Mouse (Mus musculus): ENCODE results near the gene Ndufs1.

Gene Ndufs1

DNA sequence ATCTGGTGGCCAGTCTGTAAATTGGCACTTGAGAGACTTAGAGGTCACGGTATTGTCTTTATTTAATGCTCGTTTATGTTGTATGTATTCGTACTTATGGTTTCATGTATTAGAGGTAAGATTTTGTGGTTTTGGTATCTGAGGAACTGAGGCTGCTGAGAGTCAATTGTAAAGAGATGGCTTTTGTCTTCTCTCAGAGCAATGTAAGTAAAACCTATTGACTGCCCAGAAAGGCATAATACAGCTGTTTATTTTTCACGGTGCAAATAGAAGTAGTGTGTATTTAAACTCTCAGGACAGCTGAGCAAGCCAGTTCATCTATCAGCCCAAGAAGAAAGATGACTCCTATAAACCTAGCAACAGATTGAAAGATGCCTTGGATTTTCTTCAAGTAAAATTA lies 61.5 kb downstream of the Ndufs1 start:
- no peak for DNase-seq

DNA sequence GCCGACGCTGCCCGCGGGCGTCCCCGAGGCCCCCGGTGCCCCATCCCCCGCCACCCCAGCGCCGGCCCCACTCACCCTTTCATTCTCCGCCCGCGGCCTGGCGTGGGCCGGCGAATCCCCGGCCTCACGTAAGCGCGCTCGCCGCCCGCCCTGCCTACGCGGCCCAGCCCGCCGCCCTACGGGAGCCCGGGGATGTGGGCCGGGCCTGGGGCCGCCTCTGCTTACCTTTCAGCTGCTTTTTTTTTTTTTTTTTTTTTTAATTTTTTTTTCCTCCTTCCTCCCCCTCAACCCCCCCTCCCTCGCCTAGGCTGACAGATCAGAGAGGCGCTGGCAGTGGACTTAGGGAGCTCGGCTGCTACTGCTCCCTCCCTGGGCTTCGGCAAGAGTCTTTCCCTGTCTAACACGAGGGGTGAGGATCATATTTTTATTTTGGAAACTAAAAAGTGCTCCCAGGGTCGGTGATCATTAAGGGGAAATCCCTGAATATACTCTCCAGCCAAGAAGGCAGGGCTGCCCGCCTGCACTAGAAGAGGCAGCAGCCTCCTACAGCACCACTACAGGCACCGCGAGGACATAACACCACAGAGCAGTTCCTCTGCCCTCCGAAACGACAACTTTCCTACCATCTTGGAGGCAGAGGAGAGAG lies 62.4 kb downstream of the Ndufs1 start, which contains the start of gene Ino80d:
TSS of gene Ino80d (minus strand) at position 532 of the 646 bp plus-strand sequence.
- DNase-seq: peak; percentile 87

- peak; percentile 36 for DNase-seq
Measured at GRCm38 (mm10) chr1:63113274-63114135, 63.1 kb downstream of the Ndufs1 start.

GRCm38 (mm10) chr1:63112865-63113261 lies 63.8 kb downstream of the Ndufs1 start:
- DNase-seq: peak; percentile 84

DNA sequence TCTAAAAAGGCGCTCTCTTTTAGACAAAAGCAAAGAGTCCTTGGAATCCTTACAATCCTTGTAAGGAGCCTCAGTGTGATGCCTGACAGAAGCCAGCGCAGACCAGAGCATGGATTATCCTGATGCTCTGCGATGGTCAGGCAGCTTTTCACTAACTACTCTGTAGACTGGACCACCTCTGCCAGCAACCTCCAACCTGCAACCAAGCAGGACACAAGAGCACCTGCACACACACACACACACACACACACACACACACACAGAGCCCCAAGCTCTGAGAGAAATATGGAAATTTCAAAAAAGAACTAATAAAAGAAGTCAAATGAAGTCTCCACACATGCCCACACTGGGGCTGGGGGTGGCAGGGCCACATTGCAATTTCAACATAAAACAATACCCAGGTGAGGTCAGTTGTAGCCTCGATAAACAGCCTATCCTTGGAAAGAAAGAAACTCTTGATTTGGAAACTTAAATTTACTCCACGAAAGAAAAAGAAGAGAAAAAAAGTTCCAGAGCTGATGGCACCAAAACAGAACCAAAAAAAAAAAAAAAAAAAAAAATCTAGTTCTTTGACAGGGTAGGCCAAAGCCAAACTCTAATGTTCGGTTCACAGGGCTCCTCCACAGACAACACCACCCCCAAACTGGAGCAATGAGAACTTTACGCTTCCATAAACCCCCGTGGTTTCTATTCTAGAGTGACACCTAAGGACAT lies 64.3 kb downstream of the Ndufs1 start:
- no peak for DNase-seq

DNA sequence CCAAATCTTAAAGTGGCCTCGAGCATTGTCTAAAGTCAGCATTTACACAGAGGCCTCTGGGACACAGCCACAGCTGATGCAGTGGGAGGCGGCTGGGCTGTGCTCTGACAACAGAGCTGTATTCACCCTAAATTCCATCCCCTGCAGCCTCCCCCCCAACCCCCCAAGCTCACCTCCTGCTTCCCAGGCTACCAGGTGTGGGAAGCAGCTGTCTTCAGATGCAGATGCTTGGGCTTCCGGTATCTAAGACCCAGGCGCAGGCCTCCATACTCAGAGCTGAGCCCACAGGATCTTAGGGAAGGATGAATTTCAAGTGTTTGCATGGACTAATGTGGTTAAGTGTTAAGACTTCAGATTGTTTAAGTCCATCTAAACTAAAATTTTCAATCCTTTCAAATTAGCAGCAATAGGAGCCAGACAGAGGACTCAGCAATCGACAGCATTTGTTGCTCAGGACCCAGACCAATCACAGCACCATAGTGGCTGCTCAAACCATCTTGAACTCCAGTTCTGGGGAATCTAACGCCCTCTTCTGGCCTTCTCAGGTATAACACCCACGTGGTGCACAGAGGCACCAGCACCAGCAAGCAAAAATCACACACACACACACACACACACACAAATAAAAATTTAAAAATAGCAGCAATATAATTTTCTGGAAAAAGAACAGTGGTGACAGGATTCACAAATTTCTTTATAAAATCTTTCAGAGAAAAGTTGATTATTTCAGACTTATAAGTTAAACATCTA lies 65.9 kb downstream of the Ndufs1 start:
- no peak for DNase-seq

- DNase-seq: no peak
Measured at GRCm38 (mm10) chr1:63107614-63108327, 68.9 kb downstream of the Ndufs1 start.

GRCm38 (mm10) chr1:63102758-63103451 lies 73.7 kb downstream of the Ndufs1 start:
- no peak for DNase-seq

DNA sequence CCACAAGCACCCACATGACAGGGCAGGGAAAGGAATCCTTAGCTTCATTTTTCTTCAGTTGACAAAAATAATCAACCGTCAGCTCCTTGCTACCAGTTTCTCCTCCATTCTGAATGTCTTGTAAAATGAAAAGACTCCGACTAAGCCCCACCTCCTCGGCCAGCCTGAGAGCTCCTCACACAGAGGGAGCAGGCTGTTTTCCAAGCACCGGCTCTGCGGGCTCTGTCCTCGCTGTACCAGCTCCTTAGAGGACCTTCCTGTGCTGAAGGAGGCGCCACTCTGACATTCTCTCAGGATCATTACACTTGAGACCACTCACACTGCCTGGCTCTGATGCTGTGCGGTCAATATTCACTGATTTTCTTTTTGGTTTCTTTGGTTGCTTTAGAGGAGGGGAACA lies 76.4 kb downstream of the Ndufs1 start:
- no peak for DNase-seq

- DNase-seq: no peak
Measured at GRCm38 (mm10) chr1:63098831-63099230, 77.8 kb downstream of the Ndufs1 start.

- no peak for DNase-seq
Measured at GRCm38 (mm10) chr1:63096071-63096470, 80.6 kb downstream of the Ndufs1 start.

Measured in kidney, adult 11 months (tissue).